Mouse (Mus musculus): ENCODE results near the gene Fuz.
A peak's percentile ranks its signal among the peaks of the same experiment; 100 is the strongest.

Gene Fuz

GRCm38 (mm10) chr7:44929204-44930151 is 33.6 kb downstream of the Fuz start, which contains the start of gene Ap2a1:
Gene Ap2a1, minus strand, starts transcription at chr7:44929496.
- DNase-seq (ENCODE audit: low spot score in 2 of 2) = peak; percentile 100

GRCm38 (mm10) chr7:44938680-44939079 is 42.8 kb downstream of the Fuz start:
- no peak for DNase-seq (ENCODE audit: low spot score in 2 of 2)

DNA sequence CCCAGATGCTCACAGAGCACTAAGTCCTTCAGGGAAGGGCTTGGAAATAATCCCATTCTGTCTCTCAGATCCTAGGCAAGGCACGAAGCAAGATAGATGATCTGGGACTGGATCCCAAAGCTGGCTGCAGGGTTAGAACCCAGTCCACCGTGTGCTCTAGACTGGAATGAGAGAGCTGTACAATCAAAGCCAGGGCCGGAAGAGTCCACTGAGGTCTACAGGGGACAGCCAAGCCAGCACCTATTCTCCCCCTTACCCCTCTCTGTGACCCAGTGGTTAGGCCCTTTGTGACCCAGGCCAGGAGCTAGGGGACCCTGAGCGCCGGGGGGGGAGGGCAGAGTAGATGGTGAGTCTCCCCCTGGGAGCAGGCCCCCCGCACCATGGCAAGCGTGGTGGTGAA is 47.0 kb downstream of the Fuz start, which contains the start of gene Tsks:
TSS of gene Tsks (plus strand) at position 301 of the 400 bp plus-strand sequence.
- DNase-seq (ENCODE audit: low spot score in 2 of 2) = no peak

- DNase-seq (ENCODE audit: low spot score in 2 of 2) = no peak
These were observed 54.0 kb downstream of the Fuz start for GRCm38 (mm10) chr7:44949922-44950321.

- DNase-seq (ENCODE audit: low spot score in 2 of 2) = no peak
These were observed 56.1 kb downstream of the Fuz start for GRCm38 (mm10) chr7:44951960-44952359.

All from frontal cortex, postnatal 14 days (tissue).